Mouse (Mus musculus) kidney, embryonic 15.5 days (tissue): ENCODE results near the gene Tbc1d4. TPM values are rescaled to one million over a fixed set of nuclear protein-coding genes. Genes with fewer than 3 reads are reported as not detected.

Source experiments
- ATAC-seq: fragments of 200-750 bp; cut with Nextera tagmentation; replicated peaks from 2 replicates; pipeline ENCODE4 v1.8.0; 2017; ENCODE audit warnings: moderate TSS enrichment; ENCODE audit not compliant: low FRiP score
- H3K27ac ChIP-seq: fragments of 300-500 bp; sonication (generic); 2 replicates; pipeline ENCODE4 v1.5.1; 2015; ENCODE audit warnings: mild to moderate bottlenecking, inconsistent platforms
- H3K27me3 ChIP-seq: fragments of 300-500 bp; sonication (generic); 2 replicates; pipeline ENCODE4 v1.6.1; 2015; ENCODE audit warnings: inconsistent platforms
- H3K36me3 ChIP-seq: fragments of 300-500 bp; sonication (generic); 2 replicates; pipeline ENCODE4 v1.6.1; 2015; ENCODE audit warnings: inconsistent platforms
- H3K4me1 ChIP-seq: fragments of 300-500 bp; sonication (generic); 2 replicates; pipeline ENCODE4 v1.6.1; 2015; ENCODE audit warnings: inconsistent platforms
- H3K4me2 ChIP-seq: fragments of 300-500 bp; sonication (generic); 2 replicates; pipeline ENCODE4 v1.6.1; 2015; ENCODE audit warnings: moderate library complexity, mild to moderate bottlenecking, inconsistent platforms
- H3K4me3 ChIP-seq: fragments of 300-500 bp; sonication (generic); replicated peaks from 2 replicates; pipeline ENCODE4 v1.5.1; 2015; ENCODE audit warnings: mild to moderate bottlenecking, inconsistent platforms
- H3K9ac ChIP-seq: fragments of 300-500 bp; sonication (generic); 2 replicates; pipeline ENCODE4 v1.6.1; 2015; ENCODE audit warnings: mild to moderate bottlenecking, inconsistent platforms
- H3K9me3 ChIP-seq: fragments of 300-500 bp; sonication (generic); replicated peaks from 2 replicates; pipeline ENCODE4 v1.6.1; 2016; ENCODE audit warnings: inconsistent platforms
- WGBS: fragments of 180-500 bp; shearing (Covaris S2); methylation state at CpG from one replicate; pipeline ENCODE4 v1.1.7; 2015; ENCODE audit warnings: mixed read lengths; 5-methylcytosine and 5-hydroxymethylcytosine counted together
- polyA plus RNA-seq: library from polyadenylated mRNA; unstranded; fragments of >200 nt; fragmentation: Nextera tagmentation; extraction: Ambion mirVana; gene quantifications from 2 replicates; pipeline ENCODE4 v1.2.1, GENCODE M21; 2015

Gene Tbc1d4
- polyA plus RNA-seq, 1 experiment from 2014 or later = 20.1 TPM

DNA sequence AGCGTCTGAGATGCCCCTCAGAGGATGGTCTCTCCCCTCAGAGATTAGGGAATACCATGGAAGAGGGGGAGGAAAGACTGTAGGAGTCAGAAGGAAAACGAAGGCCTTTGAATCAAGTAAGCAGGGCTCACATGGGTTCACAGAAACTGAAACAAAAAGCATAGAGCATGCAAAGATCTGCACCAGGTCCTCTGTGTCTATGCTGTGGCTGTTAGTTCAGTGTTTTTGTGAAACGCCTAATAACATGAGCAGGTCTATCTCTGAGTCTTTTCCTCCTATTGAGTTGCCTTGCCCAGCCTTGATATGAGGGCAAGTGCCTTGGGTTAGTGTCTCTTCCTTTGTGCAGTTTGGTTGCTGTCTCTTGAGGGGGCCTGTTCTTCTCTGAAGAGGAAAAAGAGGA is 49.5 kb downstream of the Tbc1d4 start:
- WGBS = 70% methylated on average over 3 of the region's 3 CpGs
- no peaks in the 10 kb centered on the region for H3K36me3 ChIP-seq
- H3K9ac ChIP-seq = no peak overlapping the region
- no peak overlapping the region for H3K4me2 ChIP-seq
- ATAC-seq = no peak
- no peaks in the 10 kb centered on the region for H3K9me3 ChIP-seq
- H3K4me1 ChIP-seq = no peaks in the 10 kb centered on the region
- no peak overlapping the region for H3K4me3 ChIP-seq
- no peak overlapping the region for H3K27ac ChIP-seq
- no peaks in the 10 kb centered on the region for H3K27me3 ChIP-seq

DNA sequence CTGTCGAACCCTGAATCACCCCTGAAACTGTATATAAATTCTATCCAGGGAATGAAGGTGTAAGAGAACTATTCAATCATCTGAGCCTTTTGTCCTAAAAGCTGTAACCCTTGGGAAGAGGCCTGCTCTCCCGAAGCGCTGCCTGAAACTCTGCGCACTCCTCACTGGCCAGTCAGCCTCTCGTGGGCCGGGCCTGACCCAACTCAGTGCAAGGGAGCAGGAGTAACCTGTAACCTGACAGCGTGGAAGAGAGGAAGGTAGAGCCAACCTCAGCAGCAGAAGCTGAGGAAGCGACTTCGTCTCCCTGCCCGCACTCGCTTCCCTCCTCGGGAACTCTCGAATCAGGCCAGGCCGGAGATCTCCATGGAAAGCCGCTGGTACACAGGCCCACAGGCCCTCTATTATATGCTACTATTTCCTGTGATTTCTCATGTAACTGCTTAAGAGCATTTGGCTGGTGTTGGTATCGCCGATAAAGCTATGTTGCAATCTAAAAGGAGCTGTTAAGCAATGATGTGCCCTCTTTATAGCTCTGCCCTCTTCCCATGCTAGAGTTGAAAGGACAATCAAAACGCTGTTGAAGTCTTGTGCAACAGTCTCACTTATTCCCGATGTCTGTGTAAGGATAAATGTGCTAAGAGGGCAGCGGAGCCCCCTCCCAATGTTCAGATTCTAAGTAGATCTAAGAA is 60.0 kb downstream of the Tbc1d4 start:
- no peak overlapping the region for H3K9ac ChIP-seq
- H3K27ac ChIP-seq = no peak overlapping the region
- H3K4me3 ChIP-seq = no peak overlapping the region
- 84% methylated on average over 20 of the region's 20 CpGs for WGBS
- H3K9me3 ChIP-seq = no peaks in the 10 kb centered on the region
- H3K36me3 ChIP-seq = no peaks in the 10 kb centered on the region
- no peak overlapping the region for H3K4me2 ChIP-seq
- H3K27me3 ChIP-seq = no peaks in the 10 kb centered on the region
- ATAC-seq = no peak
- H3K4me1 ChIP-seq = no peaks in the 10 kb centered on the region

DNA sequence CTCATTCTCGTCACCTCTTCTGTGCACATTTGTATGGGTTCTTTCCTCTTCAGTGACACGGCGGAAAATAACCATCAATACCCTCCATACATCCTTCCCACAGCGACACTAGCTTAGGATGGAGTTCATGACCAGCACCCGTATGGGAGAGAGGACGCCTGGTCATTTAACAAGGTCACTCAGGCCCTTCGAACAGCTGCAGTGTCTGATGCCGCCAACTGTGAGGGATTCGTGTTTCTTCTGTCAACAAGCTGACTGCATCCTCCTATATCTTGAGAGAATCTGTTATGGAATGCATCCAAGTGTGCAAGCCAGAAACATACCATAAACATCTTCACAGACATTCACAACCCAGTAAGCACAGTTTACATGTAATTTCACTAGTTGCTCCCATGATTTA is 67.1 kb downstream of the Tbc1d4 start:
- Histone ChIP-seq H3K4me3 (no peak overlapping the region), H3K4me1 (peaks cover 18% of the 10 kb centered on the region), H3K4me2 (no peak overlapping the region), H3K27me3 (no peaks in the 10 kb centered on the region), H3K9me3 (no peaks in the 10 kb centered on the region), H3K36me3 (no peaks in the 10 kb centered on the region), H3K9ac (no peak overlapping the region), H3K27ac (peak overlapping the region; percentile 37; the same call in 1 of the 2 replicates)
- 0 out of 2 replicates have a peak, but pooled peaks have one; percentile 24 for ATAC-seq
- 24% methylated on average over 9 of the region's 9 CpGs for WGBS

DNA sequence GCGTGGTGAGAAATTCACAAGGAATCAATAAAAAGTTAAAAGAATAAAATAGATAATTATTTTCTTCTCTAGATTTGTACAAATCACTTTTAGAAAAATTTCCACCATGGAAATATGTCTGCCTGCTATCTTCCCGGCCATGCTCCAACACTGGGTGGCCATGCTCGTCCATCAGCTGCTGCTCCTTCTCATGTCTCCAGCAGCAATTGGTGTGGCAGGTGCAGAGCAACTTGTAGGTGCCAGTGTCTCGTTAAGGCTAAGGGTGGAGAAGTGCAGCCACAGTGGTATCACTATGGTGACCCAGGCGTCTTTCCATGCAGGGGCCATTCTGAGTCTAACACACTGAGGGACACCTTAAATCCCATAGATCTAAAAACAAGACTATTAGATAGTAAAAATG is 67.8 kb downstream of the Tbc1d4 start:
- no peaks in the 10 kb centered on the region for H3K36me3 ChIP-seq
- H3K27me3 ChIP-seq = no peaks in the 10 kb centered on the region
- H3K9ac ChIP-seq = no peak overlapping the region
- H3K4me1 ChIP-seq = peaks cover 21% of the 10 kb centered on the region
- H3K27ac ChIP-seq = no peak overlapping the region
- H3K4me2 ChIP-seq = no peak overlapping the region
- no peaks in the 10 kb centered on the region for H3K9me3 ChIP-seq
- H3K4me3 ChIP-seq = no peak overlapping the region
- 82% methylated on average over 5 of the region's 5 CpGs for WGBS
- no peak for ATAC-seq

DNA sequence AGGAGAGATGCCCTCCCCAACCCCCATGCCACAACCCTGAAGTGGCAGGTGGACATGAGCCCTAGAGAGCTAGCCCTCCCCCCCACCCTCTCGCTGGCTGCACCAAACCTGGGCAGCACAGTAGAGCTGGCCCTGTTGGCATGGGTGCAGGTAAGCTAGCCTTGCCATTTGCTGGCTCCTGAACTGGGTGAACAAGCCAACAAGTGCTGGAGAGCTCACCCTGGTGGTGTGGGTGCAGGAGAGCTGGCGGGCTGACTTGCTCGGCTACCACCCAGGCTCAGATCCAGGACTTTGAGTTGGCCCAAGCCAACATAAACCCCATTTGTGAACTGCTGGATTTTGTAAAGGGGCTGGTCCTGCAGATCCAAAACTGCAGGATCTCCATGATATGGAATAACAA is 68.5 kb downstream of the Tbc1d4 start:
- H3K27me3 ChIP-seq = no peaks in the 10 kb centered on the region
- ATAC-seq = no peak
- no peaks in the 10 kb centered on the region for H3K9me3 ChIP-seq
- H3K4me3 ChIP-seq = no peak overlapping the region
- peaks cover 21% of the 10 kb centered on the region for H3K4me1 ChIP-seq
- H3K4me2 ChIP-seq = no peak overlapping the region
- no peak overlapping the region for H3K9ac ChIP-seq
- WGBS = 98% methylated on average over 3 of the region's 3 CpGs
- H3K36me3 ChIP-seq = no peaks in the 10 kb centered on the region
- H3K27ac ChIP-seq = no peak overlapping the region

DNA sequence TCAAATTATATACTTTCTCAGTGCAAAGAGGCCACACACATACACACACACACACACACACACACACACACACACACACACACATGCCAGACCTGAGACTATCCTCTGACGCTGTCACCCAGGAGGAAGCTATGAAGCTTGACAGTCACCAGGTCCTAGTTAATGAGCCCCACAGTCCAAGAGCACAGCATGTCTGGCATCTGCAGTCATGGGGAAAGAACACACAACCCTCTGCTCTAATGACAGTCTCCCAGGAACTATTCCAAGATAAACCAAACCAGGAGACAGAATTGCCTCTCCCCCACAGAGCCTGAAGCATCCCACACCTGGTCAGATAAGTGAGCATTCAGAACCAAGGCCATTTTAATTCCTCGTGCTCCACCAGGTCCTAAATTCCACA is 71.1 kb downstream of the Tbc1d4 start:
- WGBS = 27% methylated on average over 2 of the region's 2 CpGs
- no peak overlapping the region for H3K9ac ChIP-seq
- no peak overlapping the region for H3K4me2 ChIP-seq
- H3K36me3 ChIP-seq = no peaks in the 10 kb centered on the region
- peak overlapping the region; percentile 47; the same call in 1 of the 2 replicates for H3K27ac ChIP-seq
- H3K9me3 ChIP-seq = no peaks in the 10 kb centered on the region
- no peaks in the 10 kb centered on the region for H3K27me3 ChIP-seq
- peak; percentile 95 for ATAC-seq
- H3K4me1 ChIP-seq = peaks cover 21% of the 10 kb centered on the region
- no peak overlapping the region for H3K4me3 ChIP-seq

DNA sequence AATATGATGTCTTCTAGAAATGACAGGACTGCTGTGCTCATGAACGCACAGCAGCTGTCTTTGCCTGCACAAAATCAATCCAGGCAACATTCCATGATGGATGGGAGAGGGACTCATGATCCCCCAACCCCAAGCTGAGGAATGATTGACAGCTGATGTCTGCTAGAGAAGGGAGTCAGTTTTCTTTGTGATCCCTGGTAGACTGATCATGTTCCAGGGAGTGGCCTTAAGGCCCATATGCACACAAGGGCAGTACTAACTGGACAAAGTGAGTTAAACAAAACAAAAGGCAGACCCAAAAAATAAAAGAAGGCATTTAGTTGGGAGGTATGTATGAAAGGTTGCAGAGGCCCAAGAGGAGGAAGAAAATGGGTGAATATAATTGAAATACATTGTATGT is 71.6 kb downstream of the Tbc1d4 start:
- no peak overlapping the region for H3K4me2 ChIP-seq
- H3K27ac ChIP-seq = peak overlapping the region; percentile 47; the same call in 1 of the 2 replicates
- H3K4me3 ChIP-seq = no peak overlapping the region
- no peak overlapping the region for H3K9ac ChIP-seq
- WGBS = 43% methylated on average over 1 of the region's 1 CpGs
- H3K4me1 ChIP-seq = peaks cover 25% of the 10 kb centered on the region
- H3K9me3 ChIP-seq = no peaks in the 10 kb centered on the region
- no peaks in the 10 kb centered on the region for H3K36me3 ChIP-seq
- peak; percentile 47 for ATAC-seq
- no peaks in the 10 kb centered on the region for H3K27me3 ChIP-seq

DNA sequence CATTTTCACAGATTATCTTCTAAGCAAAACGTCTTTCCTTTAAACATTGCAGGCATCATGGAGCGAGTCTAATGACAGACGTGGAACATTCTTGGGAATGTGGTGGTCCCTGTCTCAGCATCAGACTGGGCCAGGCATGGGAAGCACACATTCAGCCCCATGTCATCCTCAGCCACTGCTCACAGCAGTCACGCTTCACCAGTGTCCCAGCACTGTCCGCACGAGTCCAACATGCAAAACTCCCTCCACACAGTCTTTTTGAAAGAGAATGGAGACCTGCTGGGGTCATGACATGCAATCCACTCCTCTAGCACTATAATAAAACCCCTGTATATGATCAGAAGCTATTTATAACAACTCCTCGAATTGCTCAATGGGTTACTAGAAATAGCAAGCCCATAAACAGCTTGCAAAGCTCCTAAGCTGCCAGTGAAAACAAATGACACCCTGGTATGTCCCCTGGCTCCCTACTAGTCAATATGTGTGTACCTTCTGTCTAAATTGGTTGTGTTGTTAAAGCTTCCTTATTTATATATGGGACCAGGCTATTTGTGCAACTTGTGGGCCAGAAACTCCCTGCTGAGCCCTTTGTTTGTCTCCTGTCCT is 76.8 kb downstream of the Tbc1d4 start:
- ATAC-seq = peak; percentile 73; the same call in 1 of the 2 replicates
- H3K9me3 ChIP-seq = no peaks in the 10 kb centered on the region
- H3K4me1 ChIP-seq = peaks cover 20% of the 10 kb centered on the region
- no peak overlapping the region for H3K4me2 ChIP-seq
- no peaks in the 10 kb centered on the region for H3K36me3 ChIP-seq
- 39% methylated on average over 7 of the region's 7 CpGs for WGBS
- H3K27me3 ChIP-seq = no peaks in the 10 kb centered on the region
- peak overlapping the region; percentile 24; the same call in 1 of the 2 replicates for H3K27ac ChIP-seq
- no peak overlapping the region for H3K4me3 ChIP-seq
- no peak overlapping the region for H3K9ac ChIP-seq

DNA sequence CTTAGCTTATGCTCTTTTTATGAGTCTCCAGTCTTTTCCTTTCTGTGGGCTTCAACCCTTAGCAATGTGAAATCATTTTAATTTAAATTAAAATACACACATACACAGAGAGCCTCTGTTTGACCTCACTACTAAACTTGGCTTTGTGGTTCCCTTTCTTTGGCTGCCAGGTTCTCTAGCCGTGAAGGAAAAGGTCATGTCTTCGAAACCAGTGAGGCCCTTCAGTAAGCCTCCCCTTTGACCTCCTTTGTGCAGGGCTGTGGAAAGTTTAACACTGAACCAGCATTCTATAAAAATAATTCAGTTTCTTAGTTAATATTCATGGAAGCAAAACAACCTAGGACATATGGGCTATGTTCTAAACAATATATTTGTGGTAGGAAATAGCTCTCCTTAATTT is 78.5 kb downstream of the Tbc1d4 start:
- H3K27me3 ChIP-seq = no peaks in the 10 kb centered on the region
- H3K27ac ChIP-seq = no peak overlapping the region
- no peak for ATAC-seq
- no peak overlapping the region for H3K4me3 ChIP-seq
- H3K36me3 ChIP-seq = no peaks in the 10 kb centered on the region
- H3K9ac ChIP-seq = no peak overlapping the region
- H3K4me1 ChIP-seq = peaks cover 14% of the 10 kb centered on the region
- H3K9me3 ChIP-seq = no peaks in the 10 kb centered on the region
- H3K4me2 ChIP-seq = no peak overlapping the region
- 41% methylated on average over 2 of the region's 2 CpGs for WGBS

DNA sequence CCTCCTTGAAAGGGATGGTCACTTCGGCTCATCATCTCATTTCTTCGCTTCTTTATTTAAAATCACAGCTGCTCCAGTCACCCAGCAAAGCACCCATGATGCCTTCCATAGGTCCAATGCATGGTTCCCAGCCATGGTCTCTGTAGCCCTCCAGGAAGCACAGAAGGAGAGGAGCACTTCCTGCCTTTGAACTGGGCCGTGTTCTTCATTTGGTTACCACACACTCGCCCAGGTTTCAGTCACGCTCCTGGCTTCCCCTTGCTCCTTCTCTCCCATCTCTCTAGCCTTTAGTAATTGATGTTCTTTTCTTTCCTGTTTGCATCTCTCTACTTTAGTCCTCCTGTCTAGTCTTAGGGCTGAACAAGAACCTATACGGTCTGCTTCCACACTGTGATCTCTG is 79.8 kb downstream of the Tbc1d4 start:
- Histone ChIP-seq H3K4me2 (no peak overlapping the region), H3K36me3 (no peaks in the 10 kb centered on the region), H3K4me3 (no peak overlapping the region), H3K9ac (no peak overlapping the region), H3K4me1 (peaks cover 14% of the 10 kb centered on the region), H3K27ac (peak overlapping the region; percentile 0; the same call in 1 of the 2 replicates), H3K27me3 (no peaks in the 10 kb centered on the region), H3K9me3 (no peaks in the 10 kb centered on the region)
- 81% methylated on average over 6 of the region's 6 CpGs for WGBS
- ATAC-seq = no peak

DNA sequence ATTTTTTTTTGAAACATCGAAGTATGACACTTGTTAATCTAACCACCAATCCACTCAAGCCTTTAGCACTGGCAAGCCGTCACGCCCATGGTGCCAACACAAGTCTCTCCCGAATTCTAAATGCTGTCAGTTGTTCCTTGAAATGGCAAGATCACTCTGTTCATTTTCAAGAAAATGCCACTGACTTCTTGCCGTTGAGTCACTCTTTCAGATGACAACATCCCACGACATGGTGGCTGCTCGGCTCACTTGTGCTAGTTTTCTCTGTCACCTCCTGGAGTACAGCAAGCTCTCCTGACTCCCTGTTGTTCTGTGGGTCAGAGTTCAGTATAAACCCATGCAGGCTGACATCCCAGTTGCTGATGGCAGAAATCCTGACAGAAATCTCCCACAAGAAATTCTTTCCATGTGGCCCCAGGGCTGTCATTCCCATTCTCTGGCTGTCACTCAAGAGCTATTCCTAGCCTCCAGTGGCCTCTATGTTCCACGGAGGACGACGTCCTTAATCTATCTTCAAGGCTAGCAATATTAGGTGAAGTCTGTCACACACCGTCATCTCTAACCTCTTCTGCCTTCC is 81.5 kb downstream of the Tbc1d4 start:
- WGBS = 90% methylated on average over 11 of the region's 11 CpGs
- H3K4me2 ChIP-seq = no peak overlapping the region
- H3K4me1 ChIP-seq = peaks cover 11% of the 10 kb centered on the region
- no peak for ATAC-seq
- no peak overlapping the region for H3K27ac ChIP-seq
- H3K9ac ChIP-seq = no peak overlapping the region
- H3K27me3 ChIP-seq = no peaks in the 10 kb centered on the region
- no peak overlapping the region for H3K4me3 ChIP-seq
- H3K36me3 ChIP-seq = no peaks in the 10 kb centered on the region
- H3K9me3 ChIP-seq = no peaks in the 10 kb centered on the region

DNA sequence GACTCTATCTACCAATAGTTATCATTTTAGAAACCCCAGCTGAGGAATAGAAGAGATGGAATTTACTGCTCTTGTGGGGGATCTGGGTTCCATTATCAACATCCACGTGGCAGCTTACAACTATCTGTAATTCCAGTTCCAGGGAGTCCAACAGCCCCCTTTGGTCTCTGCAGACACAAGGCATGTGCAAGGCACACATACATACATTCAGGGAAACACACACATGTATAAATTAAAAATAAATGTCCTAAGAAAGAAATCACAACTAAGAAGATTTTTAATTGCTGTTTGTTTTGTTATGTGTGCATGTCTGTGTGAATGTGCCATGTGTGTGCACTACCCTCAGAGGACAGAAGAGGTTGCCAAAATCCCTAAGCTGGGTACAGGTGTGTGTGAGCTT is 82.5 kb downstream of the Tbc1d4 start:
- no peaks in the 10 kb centered on the region for H3K36me3 ChIP-seq
- ATAC-seq = no peak
- peaks cover 4% of the 10 kb centered on the region; the same call in 1 of the 2 replicates for H3K4me1 ChIP-seq
- no peak overlapping the region for H3K4me3 ChIP-seq
- no peaks in the 10 kb centered on the region for H3K9me3 ChIP-seq
- H3K4me2 ChIP-seq = no peak overlapping the region
- H3K27ac ChIP-seq = no peak overlapping the region
- 68% methylated on average over 1 of the region's 1 CpGs for WGBS
- no peak overlapping the region for H3K9ac ChIP-seq
- no peaks in the 10 kb centered on the region for H3K27me3 ChIP-seq
